Mouse (Mus musculus) frontal cortex, postnatal 10 days (tissue): ENCODE results near the gene Ror2.

Experiments
- DNase-seq, 2 experiments: peaks; one replicate each; pipeline ENCODE4 v3.0.0; 2022; ENCODE audit warnings: low spot score in 2 of 2, mixed read lengths in 1 of 2

Gene Ror2

GRCm38 (mm10) chr13:53274771-53275170 is 11.2 kb downstream of the Ror2 start:
- DNase-seq: no peak

- no peak for DNase-seq
Observed at GRCm38 (mm10) chr13:53271595-53271994, 14.3 kb downstream of the Ror2 start.

DNA sequence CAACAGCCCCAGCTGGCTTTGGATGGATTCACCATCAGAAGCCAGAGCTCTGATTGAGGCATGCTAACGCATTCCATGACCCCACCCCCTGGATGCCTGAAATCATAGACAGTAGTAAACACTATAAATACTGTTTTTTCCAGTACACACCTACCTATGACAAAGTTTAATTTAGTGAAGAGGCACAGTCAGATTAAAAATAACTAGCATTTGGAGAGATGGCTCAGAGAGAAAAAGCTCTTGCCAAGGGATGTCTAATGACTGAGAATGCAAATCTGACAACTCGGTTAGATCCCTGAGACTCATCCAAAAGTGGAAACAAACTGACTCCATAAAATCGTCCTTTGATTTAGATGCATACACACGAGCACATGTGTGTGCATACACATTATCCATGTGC is 15.4 kb downstream of the Ror2 start:
- DNase-seq: no peak

DNA sequence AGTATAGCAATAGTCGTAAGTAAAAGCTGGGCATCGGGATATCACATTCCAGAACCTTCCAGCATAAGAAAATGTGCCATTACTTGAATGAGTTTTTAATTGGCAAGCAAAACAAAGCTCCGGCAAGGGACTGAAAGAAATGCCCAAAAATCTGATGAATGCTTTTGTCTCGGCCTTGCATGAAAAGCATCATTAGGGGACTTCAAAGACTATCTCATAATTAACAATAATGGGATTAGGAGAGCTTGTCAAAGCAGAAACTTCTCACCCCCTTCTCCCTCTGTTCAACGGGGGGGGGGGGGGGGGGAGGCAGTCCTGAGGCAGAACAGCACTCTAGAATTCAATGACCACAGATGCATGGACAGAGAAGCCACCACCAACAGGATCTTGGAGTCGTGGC is 17.4 kb downstream of the Ror2 start:
- no peak for DNase-seq

DNA sequence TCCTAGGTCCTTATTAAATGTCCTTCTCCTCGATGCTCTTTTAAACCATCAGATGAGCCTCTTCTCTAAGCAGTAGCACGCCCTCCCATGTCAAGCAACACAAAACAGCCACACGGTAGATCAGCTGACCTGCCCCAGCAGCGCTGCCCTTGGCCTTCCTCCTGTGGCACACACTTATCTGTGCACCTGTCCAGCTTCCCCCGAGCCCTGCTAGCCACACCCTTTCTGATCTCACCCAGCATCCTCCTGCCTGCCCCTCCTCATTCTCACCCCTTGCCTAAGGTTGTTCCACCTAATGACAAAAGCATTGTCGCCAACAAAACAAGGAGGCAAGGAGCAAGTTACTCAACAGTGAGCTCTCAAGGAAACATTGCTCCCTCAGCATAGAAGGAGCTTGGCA is 18.1 kb downstream of the Ror2 start:
- DNase-seq: no peak

DNA sequence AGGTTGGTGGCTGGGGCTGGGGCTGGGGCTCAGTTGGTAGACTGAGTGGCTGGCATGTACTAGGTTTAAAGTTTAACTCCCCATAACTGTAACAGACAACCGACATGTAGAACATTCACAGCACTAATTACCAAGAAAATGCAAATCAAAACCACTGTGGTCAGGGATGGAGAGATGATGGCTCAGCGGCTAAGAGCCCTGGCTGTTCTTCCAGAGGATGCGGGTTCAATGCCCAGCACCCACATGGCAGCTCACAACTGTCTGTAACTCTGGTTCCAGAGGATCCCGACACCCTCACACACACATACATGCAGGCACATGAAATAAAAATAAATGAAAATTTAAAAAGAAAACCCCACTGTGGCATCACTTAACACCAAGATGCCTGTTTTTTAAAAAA is 18.8 kb downstream of the Ror2 start:
- no peak for DNase-seq

DNA sequence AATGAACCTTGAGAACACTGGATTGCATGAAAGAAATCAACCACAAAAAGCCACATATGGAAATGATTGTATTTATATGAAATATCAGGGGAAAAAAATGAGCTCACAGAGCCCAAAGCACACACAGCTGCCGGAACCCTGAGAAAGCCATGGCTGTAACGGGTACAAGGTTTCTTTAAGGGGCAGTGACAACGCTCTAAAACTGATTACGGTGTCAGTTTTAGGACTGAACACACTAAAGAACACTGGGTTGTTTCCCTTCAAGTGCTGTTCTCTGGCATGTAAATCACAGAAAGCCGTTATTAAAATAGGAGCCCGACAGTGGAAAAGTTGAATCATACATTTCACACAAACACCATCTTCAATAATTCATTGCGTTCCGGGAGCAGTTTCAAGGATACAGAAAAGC is 19.4 kb downstream of the Ror2 start:
- no peak for DNase-seq

DNA sequence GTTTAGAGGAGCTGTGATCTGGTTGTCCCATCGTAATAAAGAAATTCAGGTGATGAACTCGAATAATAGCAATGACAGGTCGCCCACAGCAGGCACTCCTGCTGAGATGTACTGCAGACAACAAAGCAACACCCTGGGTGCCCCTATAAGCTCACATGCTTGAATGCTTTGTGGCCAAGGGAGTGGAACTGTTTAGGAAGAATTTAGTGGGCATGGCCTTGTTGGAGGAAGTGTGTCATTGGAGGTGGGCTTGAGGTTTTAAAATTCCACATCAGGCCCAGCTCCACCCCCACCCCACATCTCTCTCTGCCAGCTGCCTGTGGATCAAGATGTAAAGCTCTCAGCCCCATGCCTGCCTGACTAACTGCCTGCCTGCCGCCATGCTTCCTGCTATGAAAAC is 21.0 kb downstream of the Ror2 start:
- DNase-seq: no peak

- no peak for DNase-seq
Observed at GRCm38 (mm10) chr13:53262509-53263250, 23.2 kb downstream of the Ror2 start.

GRCm38 (mm10) chr13:53261106-53261771 is 24.7 kb downstream of the Ror2 start:
- DNase-seq: no peak

DNA sequence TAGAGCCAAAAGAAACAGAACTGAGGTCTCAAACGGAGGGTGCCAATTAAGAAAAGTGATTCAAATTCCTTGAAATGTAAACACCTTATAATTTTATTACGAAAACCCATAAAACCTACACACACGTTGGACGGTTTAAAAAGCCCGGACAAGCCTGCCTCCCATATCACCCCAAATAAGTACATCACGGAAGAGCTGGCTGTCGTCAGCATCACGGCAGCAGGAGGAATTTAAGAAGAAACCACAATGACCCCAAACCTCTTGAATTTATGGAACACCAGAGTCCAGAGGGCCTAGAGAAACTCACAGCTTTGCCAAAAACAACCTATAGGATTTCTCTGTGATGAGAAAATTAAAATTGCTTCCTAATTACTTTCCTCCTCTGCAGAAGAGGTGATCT is 27.0 kb downstream of the Ror2 start:
- no peak for DNase-seq

GRCm38 (mm10) chr13:53258497-53258896 is 27.4 kb downstream of the Ror2 start:
- no peak for DNase-seq

- no peak for DNase-seq
Observed at GRCm38 (mm10) chr13:53253255-53253654, 32.7 kb downstream of the Ror2 start.

DNA sequence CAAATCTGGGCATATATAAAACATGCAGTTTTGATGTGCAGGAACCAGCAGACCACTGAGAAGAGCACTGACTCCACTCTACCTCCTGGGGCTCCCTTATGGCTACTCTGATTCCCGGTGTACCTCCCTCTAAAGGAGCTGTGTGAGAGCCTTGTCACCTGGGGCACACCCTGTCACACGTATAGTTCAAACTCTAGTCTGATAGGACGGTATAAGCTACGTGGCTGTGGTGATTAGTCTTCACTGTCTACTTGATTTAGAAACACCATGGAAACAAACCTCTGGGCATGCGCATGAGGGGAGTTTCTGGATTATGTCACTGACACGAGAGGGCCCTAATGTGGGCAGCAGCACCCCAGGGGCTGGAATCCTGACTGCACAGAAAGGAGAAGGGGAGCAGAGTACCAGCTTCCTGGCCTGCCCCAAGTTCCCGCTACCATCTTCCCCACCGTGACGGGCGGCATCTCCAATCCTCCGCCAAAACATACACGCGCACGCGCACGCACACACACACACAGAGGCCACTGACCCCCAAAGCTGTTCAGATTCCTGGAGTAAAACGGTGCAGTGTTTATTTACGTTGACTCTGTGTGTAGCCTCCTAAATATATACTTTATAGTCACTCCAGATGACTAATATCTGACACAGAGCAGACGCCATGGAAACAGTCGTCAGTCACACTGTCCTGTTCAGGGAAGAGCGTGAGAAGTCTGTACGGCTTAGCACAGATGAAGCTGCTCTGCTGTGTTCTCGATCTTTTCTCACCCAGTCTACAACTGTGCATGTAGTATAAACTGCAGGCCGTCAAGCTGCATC is 37.1 kb downstream of the Ror2 start:
- DNase-seq: no peak

DNA sequence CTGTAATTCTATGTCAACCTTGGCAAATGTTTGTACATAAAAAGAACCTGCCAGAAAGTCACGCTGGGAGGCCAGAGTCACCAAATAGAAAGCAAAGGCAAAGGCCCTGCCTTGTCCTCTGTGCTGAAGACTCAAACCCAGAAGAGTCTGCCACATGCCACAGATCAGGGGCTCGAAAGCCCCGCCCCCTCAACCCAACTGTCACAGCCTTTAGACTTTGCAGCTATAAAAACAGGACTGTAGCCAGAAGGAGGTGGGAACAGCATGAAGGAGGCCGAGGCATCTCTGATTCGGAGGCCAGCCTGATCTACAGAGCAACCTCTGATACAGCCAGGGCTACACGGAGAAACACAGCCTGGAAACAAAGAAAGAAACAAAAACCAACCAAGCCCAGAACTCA is 37.8 kb downstream of the Ror2 start:
- no peak for DNase-seq

DNA sequence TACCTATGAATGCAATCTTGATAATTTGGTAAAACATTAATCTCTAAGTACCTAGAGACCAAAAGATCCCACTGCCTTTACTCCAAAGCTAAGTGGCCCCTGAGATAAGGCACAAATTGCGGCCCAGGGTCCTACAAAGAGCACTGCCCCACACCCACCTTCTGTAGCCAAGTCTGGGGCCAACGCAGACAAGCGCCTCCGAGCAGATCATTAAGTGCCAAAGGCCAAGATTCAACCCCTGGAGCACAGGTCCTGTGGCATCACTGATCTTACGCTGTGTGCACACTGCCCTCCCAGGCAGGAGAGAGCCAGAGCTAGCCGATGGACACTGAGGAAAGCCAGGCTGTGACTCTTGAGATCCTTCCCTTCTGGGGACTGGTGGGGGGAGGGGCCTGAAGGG is 38.7 kb downstream of the Ror2 start:
- no peak for DNase-seq

DNA sequence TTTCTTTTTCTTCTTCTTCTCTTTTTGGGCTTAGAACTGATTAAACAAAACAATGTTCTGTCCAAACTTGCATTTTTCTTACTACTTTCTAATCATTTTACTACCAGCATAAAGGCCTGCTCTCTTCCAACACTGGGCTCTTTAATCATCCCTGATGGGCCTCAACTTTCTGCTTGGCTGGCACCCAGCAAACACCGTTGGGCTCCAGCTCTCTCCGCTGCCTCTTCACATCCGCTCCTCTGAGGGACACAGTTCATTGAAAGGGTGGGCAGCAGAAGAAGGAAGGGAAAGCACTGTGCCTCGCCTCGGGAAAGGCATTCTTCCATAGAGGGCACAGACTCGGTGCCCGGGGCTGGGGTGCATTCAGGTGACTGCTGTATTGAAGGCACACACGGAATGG is 41.8 kb downstream of the Ror2 start:
- DNase-seq: no peak

GRCm38 (mm10) chr13:53237455-53237854 is 48.5 kb downstream of the Ror2 start:
- no peak for DNase-seq

DNA sequence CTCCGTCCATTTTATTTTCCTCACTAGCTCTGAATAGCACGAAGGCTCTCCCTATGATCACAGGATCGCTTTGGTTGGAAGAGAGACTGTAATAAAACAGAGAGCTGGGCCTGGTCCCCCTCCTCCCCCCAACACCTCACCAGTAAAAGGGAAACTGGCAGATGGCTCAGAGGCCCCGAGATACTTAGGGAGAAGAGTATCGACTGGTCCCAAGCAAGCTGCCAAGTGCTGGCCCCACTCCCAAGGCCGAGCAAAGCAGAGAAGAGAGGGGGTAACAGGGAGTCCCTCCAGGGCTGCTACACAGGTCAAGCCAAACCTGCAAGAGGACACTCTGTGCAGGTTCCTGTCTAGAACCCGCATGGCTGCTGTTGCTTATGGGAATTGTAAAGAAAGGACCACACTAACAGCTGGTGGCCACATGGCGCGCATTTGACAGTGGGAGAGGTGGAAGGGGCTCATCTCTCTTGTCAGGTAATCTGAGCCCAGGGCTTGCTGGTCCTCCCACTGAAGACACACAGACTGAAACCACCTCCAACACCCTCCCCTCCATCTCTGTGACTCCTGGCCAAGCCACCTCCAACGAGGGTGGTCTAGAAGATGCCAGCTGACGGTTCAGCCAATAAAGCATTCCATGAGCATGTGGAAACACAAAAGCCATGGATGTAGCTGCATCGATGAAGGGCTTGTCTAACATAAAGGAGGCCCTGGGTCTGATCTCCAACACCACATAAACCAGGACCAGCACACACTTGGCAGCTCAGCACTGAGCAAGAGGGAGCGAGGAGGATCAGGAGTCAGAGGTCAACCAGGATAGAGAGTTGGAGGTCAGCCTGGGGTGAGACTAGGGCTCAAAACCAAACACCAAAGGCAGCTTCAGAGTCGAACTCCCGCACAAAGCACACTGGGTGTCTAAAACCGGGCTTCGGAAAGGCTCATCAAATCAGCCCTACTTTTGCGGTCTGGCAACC is 49.2 kb downstream of the Ror2 start:
- no peak for DNase-seq

GRCm38 (mm10) chr13:53235953-53236352 is 50.0 kb downstream of the Ror2 start:
- no peak for DNase-seq

- DNase-seq: no peak
Observed at GRCm38 (mm10) chr13:53234844-53235243, 51.1 kb downstream of the Ror2 start.
